Comparison of ENCODE assay signal across 24 mouse cellular contexts in the genomic region with DNA sequence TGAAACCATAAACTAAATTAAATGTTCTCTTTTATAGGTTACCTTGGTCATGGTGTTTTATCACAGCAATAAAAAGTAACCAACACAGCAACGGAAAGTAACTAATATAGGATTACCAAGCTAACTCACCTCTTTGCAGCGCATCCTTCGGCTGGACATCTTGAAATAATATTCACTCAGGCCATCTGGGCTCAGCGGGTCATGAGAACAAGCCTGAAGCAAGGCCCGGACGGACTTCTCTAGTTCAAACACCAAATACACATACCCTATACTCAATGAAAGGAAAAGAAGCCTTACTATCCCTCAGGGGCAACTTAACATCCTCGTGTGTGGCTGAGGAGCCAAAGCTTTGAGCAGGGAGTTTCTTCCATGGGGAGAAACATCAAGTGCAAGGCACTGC.
"Had no signal": no experiment of that assay in that cellular context is flagged by ENCODE, and none has a peak within 500 bp of the region (broad histone marks: within the 10 kb centered on the region; RNA-seq: fewer than 3 reads in every experiment).

No protein-coding gene starts in this region.

- H3K27ac ChIP-seq: heart, embryonic 10.5 days; hindbrain, embryonic 13.5 days; hindbrain, embryonic 15.5 days; hindbrain, postnatal 0 days; kidney, embryonic 15.5 days; kidney, postnatal 0 days; limb, embryonic 13.5 days; limb, embryonic 15.5 days; liver, embryonic 12.5 days; liver, embryonic 14.5 days had no signal

- DNase-seq: gastrocnemius, postnatal 10 days; gastrocnemius, postnatal 25 days; heart, adult 18-20 months; heart, postnatal 10 days; heart, postnatal 36 days; kidney, adult 11 months; kidney, adult 2 months; kidney, adult 9 months; kidney, postnatal 14 days; kidney, postnatal 36 days; layer of hippocampus, adult 9-11 months; layer of hippocampus, postnatal 36 days; left cerebral cortex, postnatal 4 days had no signal

- H3K27me3 ChIP-seq: hindbrain, embryonic 13.5 days; hindbrain, embryonic 15.5 days; limb, embryonic 13.5 days had no signal

- H3K4me3 ChIP-seq: heart, embryonic 10.5 days; heart, embryonic 12.5 days; hindbrain, embryonic 13.5 days; hindbrain, embryonic 15.5 days; kidney, embryonic 15.5 days; limb, embryonic 13.5 days; limb, embryonic 15.5 days; liver, embryonic 12.5 days had no signal

- H3K9me3 ChIP-seq: heart, embryonic 10.5 days; heart, embryonic 12.5 days; hindbrain, embryonic 13.5 days; hindbrain, embryonic 15.5 days; kidney, embryonic 15.5 days; limb, embryonic 13.5 days; limb, embryonic 15.5 days; liver, embryonic 12.5 days had no signal

- H3K4me1 ChIP-seq: heart, embryonic 10.5 days; heart, embryonic 12.5 days; hindbrain, embryonic 13.5 days; hindbrain, embryonic 15.5 days; kidney, embryonic 15.5 days; limb, embryonic 15.5 days; liver, embryonic 12.5 days had no signal

- H3K36me3 ChIP-seq: heart, embryonic 10.5 days; heart, embryonic 12.5 days; hindbrain, embryonic 13.5 days; hindbrain, embryonic 15.5 days; kidney, embryonic 15.5 days; limb, embryonic 13.5 days; limb, embryonic 15.5 days; liver, embryonic 12.5 days had no signal
